ENCODE assay signal across 24 mouse cellular contexts in genomic region chr3:41532109-41532508, GRCm38 (mm10). TPM values are rescaled to one million over a fixed set of nuclear protein-coding genes. Genes with fewer than 3 reads are reported as not detected.
DNase-seq lines count a peak whose midpoint lies in the region; ATAC-seq and TF ChIP-seq lines count a peak whose summit lies in the region.
"Had no signal": no experiment of that assay in that cellular context is flagged by ENCODE, and none has a peak within 500 bp of the region (broad histone marks: within the 10 kb centered on the region; RNA-seq: fewer than 3 reads in every experiment).

No protein-coding gene starts in this region.

- H3K4me3 ChIP-seq in lung, embryonic 14.5 days (ENCODE audit: low read depth, low read length): no peak overlapping the region
- H3K4me3 ChIP-seq in lung, adult 2 months (replicated peaks; ENCODE audit: extremely low read depth, low read depth, low read length): no peak overlapping the region
- H3K4me3 ChIP-seq in stomach, embryonic 14.5 days (ENCODE audit: low read depth, low read length): no peak overlapping the region
- H3K4me3 ChIP-seq: embryonic facial prominence, embryonic 13.5 days; erythroblast, embryonic 14.5 days; forebrain, embryonic 12.5 days; heart, adult 2 months; heart, embryonic 15.5 days; hindbrain, embryonic 13.5 days; left cerebral cortex, adult 2 months had no signal

- H3K27me3 ChIP-seq in lung, embryonic 14.5 days (ENCODE audit: insufficient read depth, low read length): no peaks in the 10 kb centered on the region
- no peaks in the 10 kb centered on the region for H3K27me3 ChIP-seq in stomach, embryonic 14.5 days (ENCODE audit: control insufficient read depth, insufficient read depth, low read length)
- H3K27me3 ChIP-seq: CH12.LX; embryonic facial prominence, embryonic 13.5 days; forebrain, embryonic 12.5 days; heart, embryonic 15.5 days; hindbrain, embryonic 13.5 days had no signal

- no peaks in the 10 kb centered on the region for H3K36me3 ChIP-seq in lung, embryonic 14.5 days (ENCODE audit: insufficient read depth)
- no peaks in the 10 kb centered on the region for H3K36me3 ChIP-seq in stomach, embryonic 14.5 days (ENCODE audit: control insufficient read depth, insufficient read depth, low read length)
- H3K36me3 ChIP-seq: embryonic facial prominence, embryonic 13.5 days; forebrain, embryonic 12.5 days; G1E; heart, embryonic 15.5 days; hindbrain, embryonic 13.5 days had no signal

- no peak overlapping the region for H3K27ac ChIP-seq in lung, embryonic 14.5 days (ENCODE audit: low read depth)
- H3K27ac ChIP-seq in stomach, embryonic 14.5 days (ENCODE audit: low read length): no peak overlapping the region
- H3K27ac ChIP-seq: embryonic facial prominence, embryonic 13.5 days; forebrain, embryonic 12.5 days; heart, adult 2 months; heart, embryonic 15.5 days; hindbrain, embryonic 13.5 days; kidney, postnatal 0 days; left cerebral cortex, adult 2 months; liver, embryonic 14.5 days; macrophage had no signal

- DNase-seq in lung, embryonic 14.5 days: peak; percentile 59
- no peak for DNase-seq in lung, adult 2 months
- DNase-seq in urinary bladder, postnatal 14 days (ENCODE audit: low spot score): peak; percentile 54
- DNase-seq in urinary bladder, postnatal 4 days (ENCODE audit: low spot score in 2 of 2): no peak
- no peak for DNase-seq in adrenal gland, postnatal 14 days
- DNase-seq: adrenal gland, adult 2 months; cerebellum, adult 11-12 months; cerebellum, postnatal 25 days; heart, postnatal 36 days; thymus, postnatal 4 days had no signal

- peak; percentile 56; the same call in 1 of the 2 replicates for ATAC-seq in lung, embryonic 14.5 days (ENCODE audit: insufficient read depth)
- peak; percentile 75 for ATAC-seq in stomach, embryonic 14.5 days (ENCODE audit: insufficient number of reproducible peaks, insufficient read depth, low FRiP score, low read depth)
- ATAC-seq in CD4-positive, CD25-positive, alpha-beta regulatory T cell, adult 4 months: no peak

- TF ChIP-seq CTCF in lung, embryonic 14.5 days (IDR thresholded peaks at IDR 0.05; ENCODE audit: low read depth): no peak
- no peak for TF ChIP-seq CTCF in lung, adult 2 months (IDR thresholded peaks at IDR 0.05; ENCODE audit: insufficient read depth, low read length)

- no peaks in the 10 kb centered on the region for H3K9me3 ChIP-seq in lung, embryonic 14.5 days (ENCODE audit: low read depth, low read length)
- H3K9me3 ChIP-seq in stomach, embryonic 14.5 days (ENCODE audit: control insufficient read depth, low read depth, low read length): no peaks in the 10 kb centered on the region
- H3K9me3 ChIP-seq: embryonic facial prominence, embryonic 13.5 days; forebrain, embryonic 12.5 days; G1E; heart, embryonic 15.5 days; hindbrain, embryonic 13.5 days had no signal

- H3K4me2 ChIP-seq in lung, embryonic 14.5 days: peak overlapping the region; percentile 25
- H3K4me2 ChIP-seq in stomach, embryonic 14.5 days (replicated peaks; ENCODE audit: low read depth, low read length): no peak overlapping the region; the same call in 1 of the 2 replicates
- H3K4me2 ChIP-seq: embryonic facial prominence, embryonic 13.5 days; forebrain, embryonic 12.5 days; heart, embryonic 15.5 days; hindbrain, embryonic 13.5 days had no signal

- H3K9ac ChIP-seq in lung, embryonic 14.5 days: no peak overlapping the region
- H3K9ac ChIP-seq in stomach, embryonic 14.5 days (replicated peaks; ENCODE audit: low read depth, low read length): no peak overlapping the region
- H3K9ac ChIP-seq: embryonic facial prominence, embryonic 13.5 days; forebrain, embryonic 12.5 days; heart, embryonic 15.5 days; hindbrain, embryonic 13.5 days; liver, embryonic 14.5 days had no signal

- H3K4me1 ChIP-seq in lung, embryonic 14.5 days (ENCODE audit: insufficient read depth): 0 out of 2 replicates have a peak, but pooled peaks cover 12% of the 10 kb centered on the region
- H3K4me1 ChIP-seq in lung, adult 2 months (ENCODE audit: control insufficient read depth, insufficient read depth, low read length): no peaks in the 10 kb centered on the region; the same call in 1 of the 2 replicates
- H3K4me1 ChIP-seq in stomach, embryonic 14.5 days (ENCODE audit: control insufficient read depth, insufficient read depth, low read length): no peaks in the 10 kb centered on the region
- H3K4me1 ChIP-seq: embryonic facial prominence, embryonic 13.5 days; forebrain, embryonic 12.5 days; hindbrain, embryonic 13.5 days had no signal

- WGBS in lung, embryonic 14.5 days: 39% methylated on average over 12 of the region's 12 CpGs
- WGBS in lung, adult 2 months: 65% methylated on average over 12 of the region's 12 CpGs
- 56% methylated on average over 12 of the region's 12 CpGs for WGBS in stomach, embryonic 14.5 days

- no peak for TF ChIP-seq POLR2A in lung, adult 2 months (IDR thresholded peaks at IDR 0.05; ENCODE audit: borderline replicate concordance, extremely low read depth, low read depth, low read length)

RNA-seq across cellular contexts. Expression of gene Jade1, which starts 23.4 kb away (rescaled TPM):
- 10.3 and 10.5 TPM in 2 replicates for polyA plus RNA-seq in lung, embryonic 14.5 days (2014; fragmentation: Nextera tagmentation; extraction: Ambion mirVana)
- polyA plus RNA-seq in lung, adult 2 months (2012; rRNA removed): 13.2 and 14.3 TPM in 2 replicates
- 12.1 and 12.6 TPM in 2 replicates for polyA plus RNA-seq in stomach, embryonic 14.5 days (2014; fragmentation: Nextera tagmentation; extraction: Ambion mirVana)
- total RNA-seq in adrenal gland, postnatal 14 days (2021): 42.8 and 43.5 TPM in 2 replicates
- 10 to 100 TPM in 1 of 2 experiments, 1 to 10 TPM in 1; 9.9 to 10.1 TPM for polyA plus RNA-seq in CD4-positive, CD25-positive, alpha-beta regulatory T cell, adult 4 months (2017; shearing (Covaris generic))

Comparison
In these comparisons a context has a peak if more than half of its experiments do, and no peak if none do; other contexts are left out.
1. DNase-seq: peak in lung, embryonic 14.5 days (single experiment) and urinary bladder, postnatal 14 days (single experiment); none in lung, adult 2 months (single experiment), urinary bladder, postnatal 4 days (0 of 2) and adrenal gland, postnatal 14 days (single experiment).